In the genomic region with DNA sequence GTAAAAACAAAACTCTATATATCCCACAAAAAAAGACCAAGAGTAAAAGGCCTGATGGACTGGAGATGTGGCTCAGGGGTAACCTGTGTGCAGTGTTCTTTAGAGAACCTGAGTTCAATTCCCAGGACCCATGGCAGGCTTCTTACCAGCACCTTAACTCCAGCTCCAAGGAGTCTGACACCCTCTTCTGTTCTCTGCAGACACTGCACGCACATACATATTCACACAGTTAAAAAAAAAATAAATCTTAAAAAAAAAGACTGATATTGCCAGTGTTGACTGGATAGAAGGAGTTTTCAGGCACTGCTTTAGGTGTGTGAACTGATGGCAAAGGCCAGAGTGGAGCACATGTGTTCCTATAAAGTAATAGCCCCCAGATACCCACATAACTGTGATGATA, we compare ENCODE assay signal across 17 mouse cellular contexts. TPM values are rescaled to one million over a fixed set of nuclear protein-coding genes. Genes with fewer than 3 reads are reported as not detected.
"Had no signal": no experiment of that assay in that cellular context is flagged by ENCODE, and none has a peak within 500 bp of the region (broad histone marks: within the 10 kb centered on the region; RNA-seq: fewer than 3 reads in every experiment).

No protein-coding gene starts in this region.

- ATAC-seq: intestine, embryonic 15.5 days; liver, embryonic 12.5 days; midbrain, embryonic 13.5 days had no signal

- H3K4me1 ChIP-seq: liver, embryonic 12.5 days; lung, embryonic 15.5 days had no signal

- H3K4me3 ChIP-seq: intestine, embryonic 15.5 days; left cerebral cortex, adult 2 months; limb, embryonic 10.5 days; liver, embryonic 12.5 days; lung, embryonic 15.5 days; midbrain, embryonic 13.5 days; myocyte; neural tube, embryonic 15.5 days had no signal

- H3K36me3 ChIP-seq: intestine, embryonic 15.5 days; limb, embryonic 10.5 days; liver, embryonic 12.5 days; lung, embryonic 15.5 days; midbrain, embryonic 13.5 days; neural tube, embryonic 15.5 days had no signal

- H3K9ac ChIP-seq: intestine, embryonic 15.5 days; liver, embryonic 12.5 days; lung, embryonic 15.5 days; midbrain, embryonic 13.5 days; neural tube, embryonic 15.5 days had no signal

- H3K27ac ChIP-seq: intestine, embryonic 15.5 days; left cerebral cortex, adult 2 months; limb, embryonic 10.5 days; liver, embryonic 12.5 days; lung, embryonic 15.5 days; midbrain, embryonic 13.5 days; neural tube, embryonic 15.5 days; stomach, postnatal 0 days had no signal

- DNase-seq: kidney, adult 9 months; kidney, postnatal 10 days; kidney, postnatal 4 days; lung, postnatal 4 days; right cerebral cortex, adult 18-20 months; right cerebral cortex, postnatal 25 days; thymus, adult 18-20 months; thymus, postnatal 14 days had no signal

- H3K27me3 ChIP-seq: intestine, embryonic 15.5 days; liver, embryonic 12.5 days; lung, embryonic 15.5 days; midbrain, embryonic 13.5 days; neural tube, embryonic 15.5 days had no signal

- H3K4me2 ChIP-seq: intestine, embryonic 15.5 days; liver, embryonic 12.5 days; lung, embryonic 15.5 days; midbrain, embryonic 13.5 days; neural tube, embryonic 15.5 days had no signal

- H3K9me3 ChIP-seq: intestine, embryonic 15.5 days; limb, embryonic 10.5 days; liver, embryonic 12.5 days; lung, embryonic 15.5 days; midbrain, embryonic 13.5 days; neural tube, embryonic 15.5 days had no signal

RNA-seq across cellular contexts. Expression of gene Tmem156, which starts 34.2 kb away (rescaled TPM):
- polyA plus RNA-seq: limb, embryonic 10.5 days; midbrain, embryonic 13.5 days; neural tube, embryonic 15.5 days had no signal
